Mouse (Mus musculus): ENCODE data around the gene Gm29609.

DNA sequence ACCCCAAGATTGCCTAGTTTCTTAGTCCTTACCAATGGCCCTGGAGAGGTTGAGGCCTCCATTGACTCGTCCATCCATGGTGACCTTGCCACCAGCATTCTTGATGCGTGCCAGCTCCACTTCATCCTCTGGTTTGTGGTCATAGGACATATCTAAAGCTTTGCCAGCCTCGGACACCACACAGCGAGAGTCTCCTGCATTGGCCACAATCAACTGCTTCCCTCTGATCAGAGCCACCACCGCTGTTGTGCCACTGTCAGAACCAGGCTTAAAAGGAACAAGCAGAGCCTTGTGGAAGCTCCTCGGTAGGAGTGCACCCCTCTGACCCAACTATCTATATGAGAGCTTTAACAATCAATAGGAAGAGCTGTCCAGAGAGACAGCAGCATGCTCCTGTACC lies 24.7 kb upstream of the Gm29609 start:
- no peak for TF ChIP-seq USF2 (conservative IDR thresholded peaks at IDR 0.05; ENCODE audit: low read depth, low read length)
- no peak for TF ChIP-seq CTCF (conservative IDR thresholded peaks at IDR 0.05 in 1 of 2, IDR thresholded peaks at IDR 0.05 in 1 of 2; ENCODE audit: low read depth in 2 of 2, low read length in 2 of 2)
- no peak for TF ChIP-seq SMC3 (IDR thresholded peaks at IDR 0.05; ENCODE audit: low read depth, low read length)
